Mouse (Mus musculus): ENCODE measurements around the gene Jkamp.

GRCm38 (mm10) chr12:72085329-72086165, at the start of gene Jkamp, which contains the start of gene L3hypdh:
- TF ChIP-seq CTCF (IDR thresholded peaks at IDR 0.05; ENCODE audit: borderline replicate concordance, extremely low read depth, insufficient read depth, insufficient read length) = no peak
- TF ChIP-seq POLR2A (IDR thresholded peaks at IDR 0.05; ENCODE audit: borderline replicate concordance, extremely low read depth, insufficient read depth, insufficient read length, poor library complexity, severe bottlenecking) = no peak
